Mouse (Mus musculus): ENCODE measurements around the gene Tirap. TPM values are rescaled to one million over a fixed set of nuclear protein-coding genes. Genes with fewer than 3 reads are reported as not detected.
A peak's percentile ranks its signal among the peaks of the same experiment; 100 is the strongest.

Tirap gene
- total RNA-seq, 2 experiments from 2014 or later, result 27.3 to 32.1 TPM

DNA sequence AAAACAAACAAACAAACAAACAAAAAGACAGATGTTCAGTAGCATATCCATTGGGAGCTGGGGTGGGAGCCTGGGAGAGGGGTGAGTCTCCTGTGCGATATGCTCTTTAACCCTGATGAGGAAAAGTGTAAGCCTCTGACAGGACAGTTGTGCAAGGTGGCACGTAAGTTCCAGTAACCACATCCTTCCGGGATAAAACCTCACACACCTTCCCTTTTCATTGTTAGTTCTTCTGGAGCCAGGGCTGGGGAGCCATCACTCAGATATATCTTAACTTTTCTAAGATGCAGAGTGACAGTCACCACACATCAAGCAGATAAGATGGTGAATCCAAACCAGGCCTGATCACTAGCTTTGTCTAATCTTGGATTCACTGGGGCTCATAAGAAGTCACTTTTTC is 6.0 kb downstream of the Tirap start:
- DNase-seq, result no peak
- intact Hi-C loops (cut with DNase I), result no loop called here

- no peak for DNase-seq
- intact Hi-C loops (cut with DNase I), result no loop called here
Observed at GRCm38 (mm10) chr9:35192983-35193542, 7.0 kb downstream of the Tirap start.

- DNase-seq, result no peak
- intact Hi-C loops (cut with DNase I), result no loop called here
Observed at GRCm38 (mm10) chr9:35188700-35189099, 11.4 kb downstream of the Tirap start.

GRCm38 (mm10) chr9:35187351-35187903 is 12.7 kb downstream of the Tirap start:
- no peak for DNase-seq

GRCm38 (mm10) chr9:35186430-35186829 is 13.7 kb downstream of the Tirap start:
- intact Hi-C loops (cut with DNase I), result no loop called here
- no peak for DNase-seq

More at GRCm38 (mm10) chr9:35187351-35187903, 12.7 kb downstream of the Tirap start:
- intact Hi-C loops (cut with DNase I), result no loop called here

GRCm38 (mm10) chr9:35183359-35183758 is 16.7 kb downstream of the Tirap start:
- no peak for DNase-seq
- intact Hi-C loops (cut with DNase I), result no loop called here

GRCm38 (mm10) chr9:35182832-35183231 is 17.3 kb downstream of the Tirap start:
- DNase-seq, result no peak

GRCm38 (mm10) chr9:35176124-35176659 is 23.9 kb downstream of the Tirap start:
- DNase-seq, result no peak
- intact Hi-C loops (cut with DNase I), result no loop called here

More at GRCm38 (mm10) chr9:35182832-35183231, 17.3 kb downstream of the Tirap start:
- intact Hi-C loops (cut with DNase I), result no loop called here

DNA sequence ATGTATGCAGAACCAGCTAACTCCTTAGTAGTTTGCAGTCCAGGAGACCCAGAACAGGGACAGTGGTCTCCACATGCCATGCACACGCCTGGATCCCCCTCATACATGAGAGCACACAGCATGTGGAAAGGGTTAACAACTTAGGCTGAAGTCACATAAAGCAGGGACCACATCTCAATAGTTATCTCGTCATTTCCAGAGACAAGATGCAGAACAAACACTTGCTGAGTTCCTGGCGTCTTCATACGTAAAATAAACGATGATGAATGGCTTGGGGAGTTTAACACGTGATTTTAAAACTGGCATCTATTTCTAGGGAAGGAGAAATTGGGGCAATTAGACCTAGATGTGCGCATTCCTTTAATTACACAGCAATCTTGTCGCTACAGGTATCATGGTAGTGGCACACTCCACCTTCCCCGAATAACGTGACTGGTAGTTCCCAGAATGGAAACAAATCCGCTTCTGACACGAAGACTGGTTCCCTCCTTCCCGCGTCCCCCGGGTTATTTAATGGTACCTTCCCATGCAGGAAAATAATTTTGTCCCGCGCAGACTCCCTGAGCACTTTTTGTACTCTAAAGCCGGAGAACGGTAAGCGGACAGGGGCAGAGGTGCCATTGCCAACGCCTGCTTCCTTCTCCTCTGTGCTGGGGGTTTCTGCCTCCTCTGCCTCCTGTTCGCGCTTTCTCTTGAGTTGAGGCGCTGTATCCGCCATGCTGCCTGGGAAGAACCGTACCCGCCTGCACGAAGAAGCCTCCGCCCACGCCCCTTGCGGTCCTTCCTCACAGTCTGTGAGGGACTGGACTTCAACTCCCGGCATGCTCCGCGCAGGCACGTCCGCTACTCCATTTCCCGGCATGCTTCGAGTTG is 24.6 kb downstream of the Tirap start, which contains the start of gene Dcps:
Dcps (minus strand) TSS at position 811 of the 873 bp plus-strand sequence.
- DNase-seq, result peak; percentile 87
- intact Hi-C loops (cut with DNase I), result no loop called here

- intact Hi-C loops (cut with DNase I), result no loop called here
Observed at GRCm38 (mm10) chr9:35173331-35173730, 26.8 kb downstream of the Tirap start.

DNA sequence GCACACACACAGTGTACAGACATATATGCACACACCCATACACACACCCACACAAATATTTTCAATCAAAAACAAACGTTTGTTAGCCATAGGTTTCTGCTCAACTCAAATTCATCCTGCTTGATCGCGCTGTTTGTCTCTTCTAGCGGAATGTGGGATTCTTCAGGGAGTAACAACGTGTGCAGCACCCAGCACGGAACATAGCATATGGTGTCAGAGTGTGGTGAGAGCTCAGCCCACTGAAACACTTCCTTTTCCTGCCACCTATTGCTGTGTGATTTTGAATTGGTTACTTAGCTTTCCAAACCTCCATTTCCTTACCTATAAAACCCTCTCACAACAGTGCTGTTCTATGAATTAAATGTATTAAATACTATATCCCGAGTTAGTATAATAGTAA is 30.0 kb downstream of the Tirap start:
- intact Hi-C loops (cut with DNase I), result no loop called here
- no peak for DNase-seq

More at GRCm38 (mm10) chr9:35173331-35173730, 26.8 kb downstream of the Tirap start:
- no peak for DNase-seq

DNA sequence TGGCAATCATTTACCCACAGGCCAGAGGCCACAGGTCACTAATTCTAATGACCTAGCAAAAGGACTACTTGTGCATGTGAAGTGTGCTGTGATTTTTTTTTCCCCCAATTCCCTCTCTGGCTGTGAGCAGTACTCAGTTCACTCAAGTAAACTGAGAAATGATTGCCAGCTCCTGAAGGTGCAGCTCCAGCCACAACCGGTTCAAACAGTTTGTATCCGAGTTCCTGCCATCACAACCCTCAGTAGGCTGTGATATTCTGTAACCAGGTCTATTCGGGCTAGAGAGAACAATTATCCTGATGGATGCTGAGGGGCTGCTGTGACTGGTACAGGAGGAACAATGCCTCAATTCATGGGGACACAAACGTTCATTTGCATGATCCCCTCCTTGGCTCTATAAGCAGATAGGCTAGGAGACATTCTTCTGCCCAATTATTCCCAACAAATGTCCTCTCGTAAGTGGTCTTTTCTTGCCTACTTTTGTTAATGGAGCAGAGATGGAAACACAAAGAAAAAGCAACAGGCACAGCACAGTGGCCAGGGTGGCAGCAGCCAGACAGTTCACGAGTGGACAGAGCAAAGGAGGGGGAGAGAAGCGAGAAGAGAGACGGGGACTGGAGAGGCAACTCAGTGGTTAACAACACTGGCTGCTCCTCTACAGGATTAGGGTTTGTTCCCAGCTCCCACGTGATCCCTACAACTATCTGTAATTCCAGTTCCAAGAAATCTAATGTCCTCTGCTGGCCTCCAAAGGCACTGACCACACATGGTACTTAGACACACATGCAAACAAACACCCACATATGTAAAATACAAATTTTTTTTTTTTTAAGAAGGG is 33.1 kb downstream of the Tirap start:
- intact Hi-C loops (cut with DNase I), result loop anchor here (5.0 to 10.0 kb wide), 3 partner anchors 50 to 672 kb away; partner anchors contain the start of gene St3gal4
- no peak for DNase-seq

DNA sequence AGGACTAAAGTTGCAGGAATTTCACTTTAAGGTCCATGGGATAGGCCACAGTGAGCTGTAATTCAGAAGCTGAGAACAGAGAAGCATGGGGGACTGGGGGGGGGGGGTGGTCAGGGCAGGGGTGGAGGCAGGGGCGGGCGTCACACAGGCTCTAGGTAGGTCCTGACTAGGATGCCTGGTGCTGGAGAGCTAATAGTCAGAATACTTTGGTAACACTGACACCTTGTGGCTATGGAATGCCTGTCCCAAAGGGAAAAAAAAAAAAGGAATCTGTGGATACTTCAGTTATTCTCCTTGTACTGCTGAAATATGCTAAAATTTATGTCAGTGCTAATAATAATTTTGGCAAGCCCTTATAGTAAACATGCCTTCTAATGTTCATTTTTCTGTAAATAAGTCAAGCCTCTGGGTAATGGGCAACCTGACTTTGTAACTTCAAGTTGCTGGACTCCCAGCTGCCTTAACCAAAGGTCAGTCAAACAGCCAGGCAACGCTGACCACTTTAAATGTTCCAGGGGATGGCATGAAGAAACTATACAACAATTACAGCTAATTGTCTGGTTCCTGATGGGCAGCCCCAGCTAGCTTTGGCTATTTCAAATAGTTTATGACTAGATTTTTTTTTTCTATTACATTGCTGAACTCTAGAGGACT is 33.8 kb downstream of the Tirap start:
- intact Hi-C loops (cut with DNase I), result loop anchor here (5.0 to 10.0 kb wide), 3 partner anchors 49 to 671 kb away; partner anchors contain the start of gene St3gal4
- DNase-seq, result no peak

DNA sequence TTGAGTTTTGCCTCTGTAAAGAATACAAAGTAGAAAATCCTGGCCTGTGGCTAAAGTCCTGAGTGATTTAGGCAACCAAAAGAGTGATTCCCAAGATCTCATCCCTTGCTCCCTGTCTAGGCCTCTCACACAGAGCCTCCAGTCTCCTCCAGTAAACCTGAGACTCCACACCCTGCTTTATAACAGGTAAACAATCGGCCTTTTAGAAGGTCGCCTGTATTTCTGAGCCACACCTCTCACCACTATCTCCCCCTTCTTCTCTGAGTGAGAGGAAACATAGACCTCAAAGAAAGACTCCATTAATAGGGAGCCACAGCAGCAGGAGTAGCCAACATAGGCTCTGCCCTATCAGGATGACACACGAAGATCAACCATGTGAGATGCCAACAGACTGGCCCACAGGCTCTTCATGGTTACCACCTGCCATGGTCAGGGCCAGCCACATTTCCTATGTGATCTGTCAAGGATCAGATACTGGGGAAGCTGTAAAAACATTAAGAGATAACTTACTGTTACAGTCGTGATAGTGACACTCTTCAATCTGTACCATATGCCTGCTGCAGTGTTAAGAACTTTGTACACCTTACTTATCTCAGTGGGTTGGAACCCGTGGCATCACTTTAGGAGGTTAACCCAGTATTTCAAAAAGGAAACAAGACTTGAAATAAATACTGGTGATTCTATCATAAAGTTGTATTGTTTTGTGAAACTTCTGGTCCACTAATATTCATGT is 35.8 kb downstream of the Tirap start:
- DNase-seq, result no peak
- intact Hi-C loops (cut with DNase I), result loop anchor here (5.0 to 10.0 kb wide), 2 partner anchors 107 to 670 kb away; no protein-coding TSS in a partner anchor

DNA sequence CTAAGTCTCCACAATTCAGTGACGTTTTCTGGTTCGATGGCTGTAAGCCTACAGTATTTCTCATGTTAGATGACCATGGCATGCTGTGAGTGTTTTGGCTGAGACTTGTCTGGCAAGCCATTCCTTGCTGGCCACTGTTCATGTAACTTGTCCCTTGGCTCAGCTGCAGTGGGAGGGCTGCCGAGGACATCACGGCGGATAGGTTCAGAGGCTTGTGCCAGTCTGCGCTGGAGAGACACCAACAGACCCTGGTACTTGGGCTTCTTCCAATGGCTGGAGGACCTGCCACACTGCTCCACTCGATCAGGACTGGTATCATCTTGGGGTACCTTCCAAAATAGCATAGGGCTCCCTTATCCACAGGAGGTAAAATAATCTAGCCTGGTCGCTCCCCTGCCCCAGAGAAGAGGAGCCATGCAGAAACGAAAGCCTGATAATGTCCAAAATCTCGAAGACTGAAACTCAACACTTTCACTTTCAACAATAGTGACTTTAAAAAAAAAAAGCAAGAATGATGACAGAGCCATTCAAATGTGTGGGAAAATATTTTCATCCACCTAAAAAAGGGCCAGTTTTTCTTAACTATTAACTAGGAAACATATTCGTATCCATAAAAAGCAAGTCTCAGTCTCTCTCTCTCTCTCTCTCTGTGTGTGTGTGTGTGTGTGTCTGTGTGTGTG is 36.9 kb downstream of the Tirap start:
- peak; percentile 76 to 78 for DNase-seq
- intact Hi-C loops (cut with DNase I), result loop anchor here (5.0 to 10.0 kb wide), 2 partner anchors 106 to 668 kb away; no protein-coding TSS in a partner anchor

DNA sequence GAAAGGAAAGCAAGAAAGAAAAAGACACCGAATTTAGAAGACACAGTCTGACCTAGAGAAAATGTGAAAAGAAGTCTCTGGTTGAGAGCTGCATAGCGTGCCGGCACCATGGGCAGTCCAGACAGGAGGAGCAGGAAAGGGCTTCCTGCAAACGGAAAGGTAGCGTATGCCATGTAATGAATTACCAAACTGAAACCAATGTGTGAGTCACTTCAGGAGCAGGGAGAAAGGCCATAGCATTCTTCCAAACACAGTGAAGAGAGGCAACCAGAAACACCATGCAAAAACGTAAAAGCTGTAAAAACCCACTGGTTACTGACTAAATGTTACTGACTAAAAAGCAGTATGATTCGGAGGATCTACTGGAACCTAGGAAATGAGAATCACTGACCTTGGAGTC is 38.4 kb downstream of the Tirap start:
- intact Hi-C loops (cut with DNase I), result loop anchor here (5.0 to 10.0 kb wide), 2 partner anchors 104 to 667 kb away; no protein-coding TSS in a partner anchor
- no peak for DNase-seq

GRCm38 (mm10) chr9:35160662-35161061 is 39.4 kb downstream of the Tirap start:
- DNase-seq, result no peak
- intact Hi-C loops (cut with DNase I), result loop anchor here (5.0 to 10.0 kb wide), 2 partner anchors 103 to 666 kb away; no protein-coding TSS in a partner anchor

- DNase-seq, result no peak
- intact Hi-C loops (cut with DNase I), result no loop called here
Observed at GRCm38 (mm10) chr9:35158477-35158876, 41.6 kb downstream of the Tirap start.

Data from gastrocnemius, postnatal 36 days (tissue).